Mouse (Mus musculus) MEL (cell line): ENCODE data around the gene Sema4f. TPM values are rescaled to one million over a fixed set of nuclear protein-coding genes. Genes with fewer than 3 reads are reported as not detected.

Experiments used
- DNase-seq: peaks from one replicate; pipeline ENCODE4 v3.0.0; 2011; ENCODE audit warnings: low read depth, low spot score
- H3K27ac ChIP-seq: 2 replicates; pipeline ENCODE4 v1.5.1; 2012; ENCODE audit warnings: low read depth, mild to moderate bottlenecking, control low read depth, low read length, moderate library complexity; ENCODE audit not compliant: control insufficient read depth
- H3K27me3 ChIP-seq, 2 experiments: fragments of 150-350 bp in 1 of 2; sonication (generic) in 1 of 2; 2 replicates each; pipeline ENCODE4 v1.6.1; 2012; ENCODE audit warnings: low read length in 2 of 2, mild to moderate bottlenecking in 2 of 2, improper control_type of control experiment in 1 of 2, moderate library complexity in 1 of 2; ENCODE audit not compliant: insufficient read depth in 2 of 2, control insufficient read depth in 1 of 2
- H3K36me3 ChIP-seq, 2 experiments: 2 replicates each; pipeline ENCODE4 v1.6.1; 2012 to 2014; ENCODE audit warnings: low read length in 2 of 2, improper control_type of control experiment in 1 of 2, inconsistent platforms in 1 of 2, mild to moderate bottlenecking in 1 of 2; ENCODE audit not compliant: insufficient read depth in 2 of 2, control insufficient read depth in 1 of 2
- H3K4me1 ChIP-seq, 2 experiments: fragments of 150-350 bp in 1 of 2; sonication (generic) in 1 of 2; 2 replicates each; pipeline ENCODE4 v1.6.1; 2012; ENCODE audit warnings: low read length in 2 of 2, improper control_type of control experiment in 1 of 2, mild to moderate bottlenecking in 1 of 2; ENCODE audit not compliant: insufficient read depth in 2 of 2, control insufficient read depth in 1 of 2
- H3K4me3 ChIP-seq, 2 experiments: fragments of 150-350 bp in 1 of 2; sonication (generic) in 1 of 2; 2 replicates each; pipeline ENCODE4 v1.5.1; 2012; ENCODE audit warnings: low read depth in 2 of 2, low read length in 2 of 2, mild to moderate bottlenecking in 2 of 2, moderate library complexity in 2 of 2, control low read depth in 1 of 2, improper control_type of control experiment in 1 of 2; ENCODE audit not compliant: control insufficient read depth in 1 of 2, insufficient read depth in 1 of 2
- H3K79me2 ChIP-seq: 2 replicates; pipeline ENCODE4 v1.6.1; 2012; ENCODE audit warnings: mild to moderate bottlenecking, low read length, moderate library complexity; ENCODE audit not compliant: control insufficient read depth, poor library complexity, insufficient read depth
- H3K9ac ChIP-seq: 2 replicates; pipeline ENCODE4 v1.6.1; 2012; ENCODE audit warnings: low read depth, mild to moderate bottlenecking, control low read depth, low read length, moderate library complexity; ENCODE audit not compliant: control insufficient read depth, poor library complexity, severe bottlenecking
- H3K9me3 ChIP-seq: fragments of 150-350 bp; sonication (generic); replicated peaks from 2 replicates; pipeline ENCODE4 v1.6.1; 2012; ENCODE audit warnings: mild to moderate bottlenecking, low read length, improper control_type of control experiment, moderate library complexity; ENCODE audit not compliant: insufficient read depth
- BHLHE40 ChIP-seq: IDR thresholded peaks from 2 replicates; pipeline ENCODE4 v1.6.1; 2012; ENCODE audit warnings: low read depth, mild to moderate bottlenecking, inconsistent platforms, low read length, improper control_type of control experiment, borderline replicate concordance
- CHD1 ChIP-seq: IDR thresholded peaks from 2 replicates; pipeline ENCODE4 v1.6.1; 2012; ENCODE audit warnings: low read depth, mild to moderate bottlenecking, inconsistent platforms, low read length, improper control_type of control experiment
- CTCF ChIP-seq, 3 experiments: IDR thresholded peaks in 2 of 3; conservative IDR thresholded peaks in 1 of 3; 2 replicates each; pipeline ENCODE4 v1.5.1; 2011 to 2012; ENCODE audit warnings: low read length in 3 of 3, low read depth in 2 of 3, mild to moderate bottlenecking in 2 of 3, improper control_type of control experiment in 1 of 3, inconsistent platforms in 1 of 3, mixed read lengths in 1 of 3, moderate library complexity in 1 of 3; ENCODE audit not compliant: control insufficient read depth in 1 of 3, insufficient read depth in 1 of 3, poor library complexity in 1 of 3, severe bottlenecking in 1 of 3
- E2F4 ChIP-seq: IDR thresholded peaks from 2 replicates; pipeline ENCODE4 v1.6.1; 2011; ENCODE audit warnings: low read depth, low read length, improper control_type of control experiment, borderline replicate concordance
- ELF1 ChIP-seq: IDR thresholded peaks from 2 replicates; pipeline ENCODE4 v1.6.1; 2014; ENCODE audit warnings: low read depth, mild to moderate bottlenecking, inconsistent platforms, low read length, improper control_type of control experiment, moderate library complexity
- EP300 ChIP-seq, 2 experiments: IDR thresholded peaks; 2 replicates each; pipeline ENCODE4 v1.6.1; 2011; ENCODE audit warnings: improper control_type of control experiment in 2 of 2, low read length in 2 of 2, low read depth in 1 of 2, mild to moderate bottlenecking in 1 of 2
- ETS1 ChIP-seq: IDR thresholded peaks from 2 replicates; pipeline ENCODE4 v1.6.1; 2012; ENCODE audit warnings: low read depth, mild to moderate bottlenecking, inconsistent platforms, low read length, improper control_type of control experiment, moderate library complexity
- GABPA ChIP-seq: IDR thresholded peaks from 2 replicates; pipeline ENCODE4 v1.6.1; 2012; ENCODE audit warnings: low read depth, mild to moderate bottlenecking, inconsistent platforms, low read length, improper control_type of control experiment, moderate library complexity
- GATA1 ChIP-seq: IDR thresholded peaks from 2 replicates; pipeline ENCODE4 v1.6.1; 2011; ENCODE audit warnings: low read depth, low read length, improper control_type of control experiment
- HCFC1 ChIP-seq: IDR thresholded peaks from 2 replicates; pipeline ENCODE4 v1.6.1; 2012; ENCODE audit warnings: low read depth, mild to moderate bottlenecking, inconsistent platforms, low read length, improper control_type of control experiment, moderate library complexity
- JUND ChIP-seq: IDR thresholded peaks from 2 replicates; pipeline ENCODE4 v1.6.1; 2011; ENCODE audit warnings: low read depth, mild to moderate bottlenecking, improper control_type of control experiment, low read length
- KAT2A ChIP-seq: conservative IDR thresholded peaks from 2 replicates; pipeline ENCODE4 v1.6.1; 2012; ENCODE audit warnings: low read depth, low read length, improper control_type of control experiment, inconsistent platforms
- MAFK ChIP-seq: IDR thresholded peaks from 2 replicates; pipeline ENCODE4 v1.6.1; 2011; ENCODE audit warnings: low read depth, mild to moderate bottlenecking, low read length, improper control_type of control experiment, borderline replicate concordance
- MAZ ChIP-seq: IDR thresholded peaks from 2 replicates; pipeline ENCODE4 v1.6.1; 2012; ENCODE audit warnings: low read depth, mild to moderate bottlenecking, inconsistent platforms, low read length, improper control_type of control experiment
- MXI1 ChIP-seq: IDR thresholded peaks from 2 replicates; pipeline ENCODE4 v1.6.1; 2011; ENCODE audit warnings: mild to moderate bottlenecking, low read depth, low read length, improper control_type of control experiment
- MYB ChIP-seq: IDR thresholded peaks from 2 replicates; pipeline ENCODE4 v1.6.1; 2011; ENCODE audit warnings: mild to moderate bottlenecking, low read depth, low read length, improper control_type of control experiment
- MYC ChIP-seq: IDR thresholded peaks from 2 replicates; pipeline ENCODE4 v1.6.1; 2011; ENCODE audit warnings: low read depth, mild to moderate bottlenecking, low read length, improper control_type of control experiment, moderate library complexity
- NELFE ChIP-seq: IDR thresholded peaks from 2 replicates; pipeline ENCODE4 v1.6.1; 2011; ENCODE audit warnings: low read depth, low read length, improper control_type of control experiment
- NRF1 ChIP-seq: IDR thresholded peaks from 2 replicates; pipeline ENCODE4 v1.6.1; 2014; ENCODE audit warnings: low read depth, mild to moderate bottlenecking, inconsistent platforms, low read length, improper control_type of control experiment, moderate library complexity; ENCODE audit not compliant: poor library complexity, insufficient read depth, severe bottlenecking
- POLR2AphosphoS2 ChIP-seq: IDR thresholded peaks from 2 replicates; pipeline ENCODE4 v1.6.1; 2011; ENCODE audit warnings: low read length, improper control_type of control experiment
- RAD21 ChIP-seq: IDR thresholded peaks from 2 replicates; pipeline ENCODE4 v1.6.1; 2011; ENCODE audit warnings: mild to moderate bottlenecking, low read depth, low read length, improper control_type of control experiment
- RCOR1 ChIP-seq: IDR thresholded peaks from 2 replicates; pipeline ENCODE4 v1.6.1; 2012; ENCODE audit warnings: low read depth, mild to moderate bottlenecking, inconsistent platforms, low read length, improper control_type of control experiment
- SIN3A ChIP-seq: IDR thresholded peaks from 2 replicates; pipeline ENCODE4 v1.6.1; 2012; ENCODE audit warnings: low read length, improper control_type of control experiment, inconsistent platforms
- SMC3 ChIP-seq: IDR thresholded peaks from 2 replicates; pipeline ENCODE4 v1.6.1; 2011; ENCODE audit warnings: low read depth, low read length, improper control_type of control experiment
- TBP ChIP-seq: IDR thresholded peaks from 2 replicates; pipeline ENCODE4 v1.8.0; 2011; ENCODE audit warnings: low read depth, low read length, improper control_type of control experiment
- TCF12 ChIP-seq: IDR thresholded peaks from 2 replicates; pipeline ENCODE4 v1.6.1; 2014; ENCODE audit warnings: low read depth, mild to moderate bottlenecking, inconsistent platforms, low read length, improper control_type of control experiment, moderate library complexity
- USF1 ChIP-seq: IDR thresholded peaks from 2 replicates; pipeline ENCODE4 v1.6.1; 2014; ENCODE audit warnings: low read depth, mild to moderate bottlenecking, inconsistent platforms, low read length, improper control_type of control experiment, moderate library complexity
- USF2 ChIP-seq, 2 experiments: IDR thresholded peaks; 2 replicates each; pipeline ENCODE4 v1.6.1; 2011 to 2012; ENCODE audit warnings: improper control_type of control experiment in 2 of 2, low read length in 2 of 2, borderline replicate concordance in 1 of 2, inconsistent platforms in 1 of 2, low read depth in 1 of 2, mild to moderate bottlenecking in 1 of 2; ENCODE audit not compliant: insufficient read depth in 1 of 2
- ZC3H11A ChIP-seq: IDR thresholded peaks from 2 replicates; pipeline ENCODE4 v1.6.1; 2012; ENCODE audit warnings: low read depth, mild to moderate bottlenecking, inconsistent platforms, low read length, improper control_type of control experiment
- ZKSCAN1 ChIP-seq: IDR thresholded peaks from 2 replicates; pipeline ENCODE4 v1.6.1; 2012; ENCODE audit warnings: low read depth, mild to moderate bottlenecking, inconsistent platforms, low read length, improper control_type of control experiment, moderate library complexity
- polyA plus RNA-seq, 2 experiments: library from polyadenylated mRNA; stranded (reverse) in 1 of 2; unstranded in 1 of 2; fragments of >175 nt in 1 of 2; fragments of >200 nt in 1 of 2; gene quantifications; 2 replicates each; pipeline versions ENCODE4 v1.2.1 to v1.2.4; 2012; ENCODE audit warnings: low replicate concordance in 2 of 2, low read depth in 1 of 2; ENCODE audit not compliant: insufficient read length in 2 of 2, insufficient read depth in 1 of 2, missing spikeins in 1 of 2
- total RNA-seq: library from RNA; depleted of rRNA; stranded (reverse); fragments of 300-350 nt; gene quantifications from 2 replicates; pipeline ENCODE4 v1.2.3, GENCODE M21; 2012

The Sema4f gene
- total and polyA plus RNA-seq, 3 experiments = 0.01 to 0.04 TPM; not detected in 1

- peak; percentile 83 for TF ChIP-seq GABPA
- TF ChIP-seq E2F4 = no peak
- no peak; the same call in 1 of the 2 replicates for TF ChIP-seq TCF12
- TF ChIP-seq JUND = no peak
- TF ChIP-seq MYC = peak; percentile 50; the same call in 1 of the 2 replicates
- TF ChIP-seq RAD21 = no peak
- peak; percentile 84 for TF ChIP-seq ETS1
- TF ChIP-seq, all 39 proteins: peak for 9
Observed at GRCm38 (mm10) chr6:82911303-82911702, 28.3 kb downstream of the Sema4f start (continued).

GRCm38 (mm10) chr6:82909136-82909855, 30.3 kb downstream of the Sema4f start:
- DNase-seq = peak; percentile 95
- H3K27me3 ChIP-seq = no peaks in the 10 kb centered on the region
- H3K27ac ChIP-seq = peak overlapping the region; percentile 81
- TF ChIP-seq RCOR1 (no peak), HCFC1 (no peak), CTCF (IDR thresholded peaks at IDR 0.05 in 2 of 3, conservative IDR thresholded peaks at IDR 0.05 in 1 of 3; ENCODE audit: control insufficient read depth in 1 of 3, insufficient read depth in 1 of 3, low read depth in 2 of 3, low read length in 3 of 3, poor library complexity in 1 of 3, severe bottlenecking in 1 of 3) (peak; percentile 75 to 93 (median 84)), RAD21 (peak; percentile 92), MAZ (no peak), TBP (peak; percentile 63; the same call in 1 of the 2 replicates), MAFK (peak; percentile 47), GATA1 (peak; percentile 52), USF2 (IDR thresholded peaks at IDR 0.05; ENCODE audit: borderline replicate concordance in 1 of 2, insufficient read depth in 1 of 2, low read depth in 1 of 2, low read length in 2 of 2) (no peak), JUND (no peak), BHLHE40 (no peak), MYC (0 out of 2 replicates have a peak, but pooled peaks have one; percentile 70), ZKSCAN1 (no peak), EP300 (IDR thresholded peaks at IDR 0.05; ENCODE audit: low read depth in 1 of 2, low read length in 2 of 2) (peak; percentile 15 to 25; a peak in 2 of 4 replicates), CHD1 (no peak), POLR2AphosphoS2 (no peak), ELF1 (0 out of 2 replicates have a peak, but pooled peaks have one; percentile 28), MXI1 (peak; percentile 62), ZC3H11A (peak; percentile 53), SMC3 (peak; percentile 79), SIN3A (peak; percentile 9; the same call in 1 of the 2 replicates), NRF1 (no peak), USF1 (no peak), NELFE (0 out of 2 replicates have a peak, but pooled peaks have one; percentile 37), MYB (no peak), ETS1 (peak; percentile 84), GABPA (peak; percentile 59; the same call in 1 of the 2 replicates), KAT2A (no peak), TCF12 (peak; percentile 13; the same call in 1 of the 2 replicates)
- H3K4me1 ChIP-seq = peaks cover 11 to 55% of the 10 kb centered on the region in 2 experiments
- peaks cover 0 to 30% of the 10 kb centered on the region in 2 experiments; a peak in 2 of 4 replicates for H3K36me3 ChIP-seq
- no peaks in the 10 kb centered on the region for H3K79me2 ChIP-seq
- H3K9ac ChIP-seq = peak overlapping the region; percentile 65
- peak overlapping the region; percentile 30 to 48 for H3K4me3 ChIP-seq
- H3K9me3 ChIP-seq = no peaks in the 10 kb centered on the region
